Mouse (Mus musculus): ENCODE data around the gene Isoc2b. TPM values are rescaled to one million over a fixed set of nuclear protein-coding genes. Genes with fewer than 3 reads are reported as not detected.

Gene Isoc2b
- polyA plus RNA-seq, 1 experiment from 2014 or later = 2.4 TPM

- ATAC-seq (replicated peaks; ENCODE audit: insufficient number of reproducible peaks, low FRiP score, low TSS enrichment, low read depth) (no peak), DNase-seq (ENCODE audit: low spot score) (no peak)
- H3K4me2 ChIP-seq (ENCODE audit: low read depth, low read length) = no peak overlapping the region
- H3K4me1 ChIP-seq (ENCODE audit: control insufficient read depth, insufficient read depth, low read length) = no peaks in the 10 kb centered on the region
- H3K27ac ChIP-seq (replicated peaks; ENCODE audit: low read depth, low read length) = no peak overlapping the region
- WGBS = 73% methylated on average over 8 of the region's 8 CpGs
- no peak overlapping the region for H3K9ac ChIP-seq (replicated peaks; ENCODE audit: low read length)
- no peaks in the 10 kb centered on the region for H3K9me3 ChIP-seq (replicated peaks; ENCODE audit: control insufficient read depth, low read length)
- no peak overlapping the region for H3K4me3 ChIP-seq (ENCODE audit: low read depth, low read length)
- no peaks in the 10 kb centered on the region for H3K27me3 ChIP-seq (ENCODE audit: control insufficient read depth, insufficient read depth, low read length)
- H3K36me3 ChIP-seq (replicated peaks; ENCODE audit: control insufficient read depth, insufficient read depth, low read depth, low read length) = no peaks in the 10 kb centered on the region
These were observed 18.8 kb downstream of the Isoc2b start for GRCm38 (mm10) chr7:4851315-4851688.

- no peaks in the 10 kb centered on the region for H3K9me3 ChIP-seq (replicated peaks; ENCODE audit: control insufficient read depth, low read length)
- ATAC-seq (replicated peaks; ENCODE audit: insufficient number of reproducible peaks, low FRiP score, low TSS enrichment, low read depth) (no peak), DNase-seq (ENCODE audit: low spot score) (no peak)
- no peaks in the 10 kb centered on the region for H3K36me3 ChIP-seq (replicated peaks; ENCODE audit: control insufficient read depth, insufficient read depth, low read depth, low read length)
- H3K27me3 ChIP-seq (ENCODE audit: control insufficient read depth, insufficient read depth, low read length) = no peaks in the 10 kb centered on the region
- no peak overlapping the region for H3K9ac ChIP-seq (replicated peaks; ENCODE audit: low read length)
- no peak overlapping the region for H3K4me2 ChIP-seq (ENCODE audit: low read depth, low read length)
- H3K4me3 ChIP-seq (ENCODE audit: low read depth, low read length) = no peak overlapping the region
- 79% methylated on average over 11 of the region's 11 CpGs for WGBS
- H3K4me1 ChIP-seq (ENCODE audit: control insufficient read depth, insufficient read depth, low read length) = no peaks in the 10 kb centered on the region
- H3K27ac ChIP-seq (replicated peaks; ENCODE audit: low read depth, low read length) = no peak overlapping the region
These were observed 19.3 kb downstream of the Isoc2b start for GRCm38 (mm10) chr7:4850621-4851314.

- H3K4me2 ChIP-seq (ENCODE audit: low read depth, low read length) = no peak overlapping the region
- H3K4me3 ChIP-seq (ENCODE audit: low read depth, low read length) = no peak overlapping the region
- H3K36me3 ChIP-seq (replicated peaks; ENCODE audit: control insufficient read depth, insufficient read depth, low read depth, low read length) = no peaks in the 10 kb centered on the region
- no peak overlapping the region for H3K27ac ChIP-seq (replicated peaks; ENCODE audit: low read depth, low read length)
- ATAC-seq (replicated peaks; ENCODE audit: insufficient number of reproducible peaks, low FRiP score, low TSS enrichment, low read depth) (no peak), DNase-seq (ENCODE audit: low spot score) (no peak)
- WGBS = 59% methylated on average over 9 of the region's 9 CpGs
- no peaks in the 10 kb centered on the region for H3K9me3 ChIP-seq (replicated peaks; ENCODE audit: control insufficient read depth, low read length)
- H3K4me1 ChIP-seq (ENCODE audit: control insufficient read depth, insufficient read depth, low read length) = no peaks in the 10 kb centered on the region; the same call in 1 of the 2 replicates
- no peak overlapping the region for H3K9ac ChIP-seq (replicated peaks; ENCODE audit: low read length)
- H3K27me3 ChIP-seq (ENCODE audit: control insufficient read depth, insufficient read depth, low read length) = peaks cover 8% of the 10 kb centered on the region
These were observed 20.7 kb downstream of the Isoc2b start for GRCm38 (mm10) chr7:4849372-4849771.

GRCm38 (mm10) chr7:4844917-4845309 lies 25.1 kb downstream of the Isoc2b start:
- WGBS = under 1% methylated on average over 13 of the region's 13 CpGs
- no peak overlapping the region for H3K9ac ChIP-seq (replicated peaks; ENCODE audit: low read length)

GRCm38 (mm10) chr7:4844245-4844916 lies 25.7 kb downstream of the Isoc2b start, which contains the start of gene Shisa7:
Gene Shisa7, minus strand, starts transcription at chr7:4844696.
- under 1% methylated on average over 41 of the region's 41 CpGs for WGBS
- DNase-seq (ENCODE audit: low spot score) (no peak), ATAC-seq (replicated peaks; ENCODE audit: insufficient number of reproducible peaks, low FRiP score, low TSS enrichment, low read depth) (peak; percentile 39)
- peak within 1 kb of the TSS; percentile 86 for H3K4me2 ChIP-seq (ENCODE audit: low read depth, low read length)
- no peak within 1 kb of the TSS for H3K27ac ChIP-seq (replicated peaks; ENCODE audit: low read depth, low read length)
- H3K27me3 ChIP-seq (ENCODE audit: control insufficient read depth, insufficient read depth, low read length) = peaks cover 28% of the 10 kb centered on the region
- H3K4me3 ChIP-seq (ENCODE audit: low read depth, low read length) = peak within 1 kb of the TSS; percentile 39
- peak within 1 kb of the TSS; percentile 32 for H3K9ac ChIP-seq (replicated peaks; ENCODE audit: low read length)
- peaks cover 10% of the 10 kb centered on the region for H3K4me1 ChIP-seq (ENCODE audit: control insufficient read depth, insufficient read depth, low read length)
- no peaks in the 10 kb centered on the region for H3K36me3 ChIP-seq (replicated peaks; ENCODE audit: control insufficient read depth, insufficient read depth, low read depth, low read length)
- H3K9me3 ChIP-seq (replicated peaks; ENCODE audit: control insufficient read depth, low read length) = no peaks in the 10 kb centered on the region

More at GRCm38 (mm10) chr7:4844917-4845309, 25.1 kb downstream of the Isoc2b start:
- Histone ChIP-seq H3K27ac (replicated peaks; ENCODE audit: low read depth, low read length) (no peak overlapping the region), H3K4me2 (ENCODE audit: low read depth, low read length) (peak overlapping the region; percentile 86), H3K27me3 (ENCODE audit: control insufficient read depth, insufficient read depth, low read length) (peaks cover 28% of the 10 kb centered on the region), H3K4me3 (ENCODE audit: low read depth, low read length) (peak overlapping the region; percentile 39), H3K9me3 (replicated peaks; ENCODE audit: control insufficient read depth, low read length) (no peaks in the 10 kb centered on the region), H3K36me3 (replicated peaks; ENCODE audit: control insufficient read depth, insufficient read depth, low read depth, low read length) (no peaks in the 10 kb centered on the region), H3K4me1 (ENCODE audit: control insufficient read depth, insufficient read depth, low read length) (peaks cover 10% of the 10 kb centered on the region)
- ATAC-seq (replicated peaks; ENCODE audit: insufficient number of reproducible peaks, low FRiP score, low TSS enrichment, low read depth) (peak; percentile 64), DNase-seq (ENCODE audit: low spot score) (peak; percentile 87)

GRCm38 (mm10) chr7:4843604-4844244 lies 26.3 kb downstream of the Isoc2b start:
- Histone ChIP-seq H3K9ac (replicated peaks; ENCODE audit: low read length) (peak overlapping the region; percentile 32), H3K4me1 (ENCODE audit: control insufficient read depth, insufficient read depth, low read length) (peaks cover 10% of the 10 kb centered on the region), H3K4me3 (ENCODE audit: low read depth, low read length) (peak overlapping the region; percentile 39), H3K9me3 (replicated peaks; ENCODE audit: control insufficient read depth, low read length) (no peaks in the 10 kb centered on the region), H3K4me2 (ENCODE audit: low read depth, low read length) (peak overlapping the region; percentile 86), H3K27ac (replicated peaks; ENCODE audit: low read depth, low read length) (no peak overlapping the region), H3K27me3 (ENCODE audit: control insufficient read depth, insufficient read depth, low read length) (peaks cover 28% of the 10 kb centered on the region), H3K36me3 (replicated peaks; ENCODE audit: control insufficient read depth, insufficient read depth, low read depth, low read length) (no peaks in the 10 kb centered on the region)
- WGBS = under 1% methylated on average over 34 of the region's 34 CpGs
- peak; percentile 17 for ATAC-seq (replicated peaks; ENCODE audit: insufficient number of reproducible peaks, low FRiP score, low TSS enrichment, low read depth)
- peak; percentile 76 for DNase-seq (ENCODE audit: low spot score)

GRCm38 (mm10) chr7:4842634-4843131 lies 27.4 kb downstream of the Isoc2b start:
- Histone ChIP-seq H3K9me3 (replicated peaks; ENCODE audit: control insufficient read depth, low read length) (no peaks in the 10 kb centered on the region), H3K4me3 (ENCODE audit: low read depth, low read length) (peak overlapping the region; percentile 15; the same call in 1 of the 2 replicates), H3K27me3 (ENCODE audit: control insufficient read depth, insufficient read depth, low read length) (peaks cover 28% of the 10 kb centered on the region), H3K27ac (replicated peaks; ENCODE audit: low read depth, low read length) (no peak overlapping the region), H3K9ac (replicated peaks; ENCODE audit: low read length) (no peak overlapping the region; the same call in 1 of the 2 replicates), H3K4me1 (ENCODE audit: control insufficient read depth, insufficient read depth, low read length) (peaks cover 10% of the 10 kb centered on the region), H3K36me3 (replicated peaks; ENCODE audit: control insufficient read depth, insufficient read depth, low read depth, low read length) (no peaks in the 10 kb centered on the region), H3K4me2 (ENCODE audit: low read depth, low read length) (peak overlapping the region; percentile 86; the same call in 1 of the 2 replicates)
- ATAC-seq (replicated peaks; ENCODE audit: insufficient number of reproducible peaks, low FRiP score, low TSS enrichment, low read depth) = peak; percentile 57
- DNase-seq (ENCODE audit: low spot score) = peak; percentile 52
- WGBS = 1% methylated on average over 15 of the region's 16 CpGs

Data from embryonic facial prominence, embryonic 11.5 days (tissue).